Mouse (Mus musculus) heart, postnatal 0 days (tissue): ENCODE results near the gene Vps4a. TPM values are rescaled to one million over a fixed set of nuclear protein-coding genes. Genes with fewer than 3 reads are reported as not detected.
"Not testable (repeated sequence)": the region's sequence is repeated elsewhere in the genome, so short reads cannot be mapped to it uniquely, and the experiment has no call there.

ENCODE experiments used
- ATAC-seq: fragments of 200-750 bp; cut with Nextera tagmentation; 2 replicates; pipeline ENCODE4 v1.8.0; 2017; ENCODE audit warnings: low read depth, moderate number of reproducible peaks, moderate library complexity; ENCODE audit not compliant: insufficient read depth
- DNase-seq: peaks from one replicate; pipeline ENCODE4 v3.0.0-alpha.2; 2016; ENCODE audit warnings: low spot score
- H3K27ac ChIP-seq: fragments of 300-500 bp; sonication (generic); 2 replicates; pipeline ENCODE4 v1.5.1; 2014; ENCODE audit warnings: low read depth, mild to moderate bottlenecking
- H3K27me3 ChIP-seq: fragments of 300-500 bp; sonication (generic); 2 replicates; pipeline ENCODE4 v1.6.1; 2014; ENCODE audit warnings: low read length, mixed read lengths; ENCODE audit not compliant: control insufficient read depth, insufficient read depth
- H3K36me3 ChIP-seq: fragments of 300-500 bp; sonication (generic); replicated peaks from 2 replicates; pipeline ENCODE4 v1.6.1; 2014; ENCODE audit warnings: low read length, mixed read lengths; ENCODE audit not compliant: control insufficient read depth, insufficient read depth
- H3K4me1 ChIP-seq: fragments of 300-500 bp; sonication (generic); 2 replicates; pipeline ENCODE4 v1.6.1; 2014; ENCODE audit warnings: antibody characterized with exemption; ENCODE audit not compliant: control insufficient read depth, insufficient read depth
- H3K4me2 ChIP-seq: fragments of 300-500 bp; sonication (generic); 2 replicates; pipeline ENCODE4 v1.6.1; 2014; ENCODE audit warnings: low read depth, mild to moderate bottlenecking, low read length, moderate library complexity
- H3K4me3 ChIP-seq: fragments of 300-500 bp; sonication (generic); 2 replicates; pipeline ENCODE4 v1.5.1; 2014; ENCODE audit warnings: low read depth, low read length
- H3K9ac ChIP-seq: fragments of 300-500 bp; sonication (generic); replicated peaks from 2 replicates; pipeline ENCODE4 v1.6.1; 2014; ENCODE audit warnings: low read depth, low read length, mixed read lengths
- H3K9me3 ChIP-seq: fragments of 300-500 bp; sonication (generic); replicated peaks from 2 replicates; pipeline ENCODE4 v1.6.1; 2016; ENCODE audit warnings: low read length; ENCODE audit not compliant: control insufficient read depth
- CTCF ChIP-seq: IDR thresholded peaks from 2 replicates; pipeline ENCODE4 v1.5.1; 2016; ENCODE audit warnings: antibody characterized with exemption, control low read depth, low read depth
- EP300 ChIP-seq: IDR thresholded peaks from 2 replicates; pipeline ENCODE4 v1.6.1; 2016; ENCODE audit warnings: antibody characterized with exemption, low read depth
- WGBS: fragments of 180-500 bp; shearing (Covaris S2); extraction: QIAGEN DNeasy Blood & Tissue Kit; methylation state at CpG from one replicate; pipeline ENCODE4 v1.1.7; 2014; 5-methylcytosine and 5-hydroxymethylcytosine counted together
- polyA plus RNA-seq: library from polyadenylated mRNA; unstranded; fragments of >200 nt; fragmentation: Nextera tagmentation; extraction: Ambion mirVana; gene quantifications from 2 replicates; pipeline ENCODE4 v1.2.1, GENCODE M21; 2015
- total RNA-seq: library from RNA; depleted of rRNA; stranded (reverse); fragments of >200 nt; gene quantifications from 2 replicates; pipeline ENCODE4 v1.2.3, GENCODE M21; 2014; ENCODE audit warnings: low replicate concordance

Gene Vps4a
- total and polyA plus RNA-seq, 2 experiments from 2014 or later, result 33.9 to 56.7 TPM

DNA sequence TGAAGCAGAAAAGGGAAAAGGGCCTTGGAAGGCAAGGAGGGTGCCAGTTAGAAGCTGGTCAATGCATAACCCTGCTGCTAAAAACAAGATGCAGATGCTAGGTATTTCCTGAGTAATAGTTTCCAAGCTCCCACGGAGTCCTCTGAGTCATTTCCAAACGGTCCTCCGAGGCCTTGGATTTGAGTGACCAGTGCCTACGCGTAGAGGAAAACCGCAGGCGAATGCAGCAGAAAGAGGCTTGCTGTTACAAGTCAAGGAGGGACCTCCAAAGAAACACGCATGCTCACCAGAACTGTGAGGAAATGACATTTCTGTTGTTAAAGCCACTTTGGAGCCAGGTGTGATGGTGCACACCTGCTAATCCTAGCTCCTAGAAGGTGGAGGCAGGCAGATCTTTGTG is 7.5 kb upstream of the Vps4a start:
- no peak overlapping the region for H3K4me2 ChIP-seq
- no peak overlapping the region for H3K27ac ChIP-seq
- no peak overlapping the region for H3K9ac ChIP-seq
- ATAC-seq (no peak), DNase-seq (no peak)
- no peaks in the 10 kb centered on the region for H3K4me1 ChIP-seq
- no peak for TF ChIP-seq EP300
- no peak for TF ChIP-seq CTCF
- no peak overlapping the region for H3K4me3 ChIP-seq
- H3K36me3 ChIP-seq, result no peaks in the 10 kb centered on the region
- 81% methylated on average over 8 of the region's 8 CpGs for WGBS
- no peaks in the 10 kb centered on the region for H3K9me3 ChIP-seq
- no peaks in the 10 kb centered on the region for H3K27me3 ChIP-seq

GRCm38 (mm10) chr8:107029310-107029709 is 1.7 kb upstream of the Vps4a start:
- TF ChIP-seq CTCF (no peak), EP300 (no peak)
- H3K9ac ChIP-seq, result no peak overlapping the region
- no peak overlapping the region for H3K27ac ChIP-seq
- H3K4me3 ChIP-seq, result no peak overlapping the region
- ATAC-seq, result no peak
- 80% methylated on average over 3 of the region's 3 CpGs for WGBS
- no peak for DNase-seq
- no peak overlapping the region for H3K4me2 ChIP-seq
- H3K27me3 ChIP-seq, result no peaks in the 10 kb centered on the region
- 0 out of 2 replicates have a peak, but pooled peaks cover 10% of the 10 kb centered on the region for H3K4me1 ChIP-seq
- no peaks in the 10 kb centered on the region for H3K9me3 ChIP-seq
- no peaks in the 10 kb centered on the region for H3K36me3 ChIP-seq

GRCm38 (mm10) chr8:107030058-107030457 is 964 bp upstream of the Vps4a start:
- H3K27ac ChIP-seq, result no peak overlapping the region
- DNase-seq (no peak), ATAC-seq (no peak)
- H3K4me1 ChIP-seq, result 0 out of 2 replicates have a peak, but pooled peaks cover 10% of the 10 kb centered on the region
- TF ChIP-seq CTCF (no peak), EP300 (no peak)
- 52% methylated on average over 5 of the region's 5 CpGs for WGBS
- H3K4me2 ChIP-seq, result no peak overlapping the region
- no peak overlapping the region for H3K9ac ChIP-seq
- H3K9me3 ChIP-seq, result no peaks in the 10 kb centered on the region
- 0 out of 2 replicates have a peak, but pooled peaks cover 4% of the 10 kb centered on the region for H3K36me3 ChIP-seq
- H3K27me3 ChIP-seq, result no peaks in the 10 kb centered on the region
- H3K4me3 ChIP-seq, result no peak overlapping the region

DNA sequence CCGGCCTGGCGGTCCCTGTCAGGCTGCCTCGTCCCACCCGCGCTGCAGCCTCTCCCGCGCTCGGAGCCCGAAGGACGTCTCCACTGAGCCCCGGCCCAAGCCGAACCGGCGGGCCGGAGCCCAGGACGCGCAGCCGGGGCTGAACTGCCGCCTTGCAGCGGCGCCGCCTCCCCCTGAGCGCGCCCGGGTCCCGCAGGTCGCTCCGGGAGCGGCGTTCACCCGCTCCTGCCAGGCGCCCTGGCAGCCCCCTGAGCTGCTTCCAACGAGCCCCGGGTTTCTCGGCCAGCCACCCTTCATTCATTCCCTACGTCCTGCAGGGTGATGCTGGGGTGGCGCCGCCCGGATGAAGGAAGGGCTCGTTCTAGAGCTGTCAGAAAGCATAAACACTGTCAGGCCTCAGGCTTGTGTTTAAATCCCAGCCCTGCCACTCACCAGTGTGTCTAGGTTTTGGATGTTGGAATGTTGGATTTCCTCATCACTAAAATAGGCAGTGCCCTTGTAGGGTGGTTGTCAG is 612 bp downstream of the Vps4a start:
- peak overlapping the region; percentile 85 for H3K4me3 ChIP-seq
- H3K4me1 ChIP-seq, result 0 out of 2 replicates have a peak, but pooled peaks cover 13% of the 10 kb centered on the region
- no peaks in the 10 kb centered on the region for H3K9me3 ChIP-seq
- peak overlapping the region; percentile 74 for H3K4me2 ChIP-seq
- H3K36me3 ChIP-seq, result 0 out of 2 replicates have a peak, but pooled peaks cover 7% of the 10 kb centered on the region
- DNase-seq (no peak), ATAC-seq (no peak; the same call in 1 of the 2 replicates)
- 0% methylated on average over 32 of the region's 40 CpGs for WGBS
- H3K27ac ChIP-seq, result peak overlapping the region; percentile 79
- H3K9ac ChIP-seq, result peak overlapping the region; percentile 90
- TF ChIP-seq CTCF (no peak), EP300 (no peak)
- no peaks in the 10 kb centered on the region for H3K27me3 ChIP-seq

DNA sequence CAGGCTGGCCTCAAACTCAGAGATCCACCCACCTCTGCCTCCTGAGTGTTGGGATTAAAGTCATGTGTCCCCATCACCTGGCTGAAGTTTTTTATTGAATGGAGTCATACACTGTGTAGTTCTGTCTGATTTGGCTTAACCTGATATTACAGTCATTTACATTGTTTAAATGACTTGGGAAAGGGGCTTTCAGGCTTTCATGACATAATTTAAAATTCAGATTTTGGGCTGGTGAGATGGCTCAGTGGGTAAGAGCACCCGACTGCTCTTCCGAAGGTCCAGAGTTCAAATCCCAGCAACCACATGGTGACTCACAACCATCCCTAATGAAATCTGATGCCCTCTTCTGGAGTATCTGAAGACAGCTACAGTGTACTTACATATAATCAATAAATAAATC is 2.6 kb downstream of the Vps4a start:
- not testable (repeated sequence) for ATAC-seq, H3K27ac ChIP-seq, H3K9me3 ChIP-seq, H3K27me3 ChIP-seq, H3K4me3 ChIP-seq, DNase-seq, H3K9ac ChIP-seq, H3K4me2 ChIP-seq
- Histone ChIP-seq H3K36me3 (peaks cover 16% of the 10 kb centered on the region), H3K4me1 (0 out of 2 replicates have a peak, but pooled peaks cover 13% of the 10 kb centered on the region)
- 92% methylated on average over 2 of the region's 2 CpGs for WGBS

DNA sequence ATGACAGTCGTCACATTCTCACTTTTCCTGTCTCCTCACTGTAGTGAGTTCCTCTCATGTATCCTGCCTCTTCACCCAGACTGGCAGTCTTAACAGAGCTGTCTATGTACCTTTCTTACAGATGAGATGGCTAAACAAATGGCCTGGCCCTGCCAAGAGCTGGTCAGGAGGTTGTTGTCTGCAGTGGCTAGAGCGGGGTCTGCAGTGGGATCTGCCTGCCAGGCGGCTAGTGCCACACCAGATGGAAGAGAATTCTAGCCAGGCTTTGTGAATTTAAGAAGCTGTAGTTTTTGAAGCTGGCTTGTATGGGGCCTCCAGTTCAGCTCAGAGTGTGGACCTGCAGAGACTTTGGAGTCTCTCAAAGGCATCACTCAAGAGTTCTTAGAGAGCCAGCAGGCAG is 4.6 kb downstream of the Vps4a start:
- Histone ChIP-seq H3K9me3 (no peaks in the 10 kb centered on the region), H3K4me2 (no peak overlapping the region), H3K9ac (no peak overlapping the region), H3K4me1 (0 out of 2 replicates have a peak, but pooled peaks cover 13% of the 10 kb centered on the region), H3K36me3 (peaks cover 36% of the 10 kb centered on the region), H3K4me3 (no peak overlapping the region), H3K27me3 (no peaks in the 10 kb centered on the region), H3K27ac (no peak overlapping the region)
- no peak for DNase-seq
- WGBS, result 89% methylated on average over 3 of the region's 3 CpGs
- ATAC-seq, result no peak
- no peak for TF ChIP-seq CTCF
- TF ChIP-seq EP300, result no peak
